Mouse (Mus musculus): ENCODE measurements around the gene Tmem200b.

GRCm38 (mm10) chr4:131910237-131910994, 11.2 kb upstream of the Tmem200b start:
- TF ChIP-seq CTCF (IDR thresholded peaks at IDR 0.05; ENCODE audit: low read depth, low read length) = no peak
- TF ChIP-seq POLR2A (IDR thresholded peaks at IDR 0.05; ENCODE audit: extremely low read depth, insufficient read depth, low read length) = no peak
